Mouse (Mus musculus): ENCODE measurements around the gene Recql.

DNA sequence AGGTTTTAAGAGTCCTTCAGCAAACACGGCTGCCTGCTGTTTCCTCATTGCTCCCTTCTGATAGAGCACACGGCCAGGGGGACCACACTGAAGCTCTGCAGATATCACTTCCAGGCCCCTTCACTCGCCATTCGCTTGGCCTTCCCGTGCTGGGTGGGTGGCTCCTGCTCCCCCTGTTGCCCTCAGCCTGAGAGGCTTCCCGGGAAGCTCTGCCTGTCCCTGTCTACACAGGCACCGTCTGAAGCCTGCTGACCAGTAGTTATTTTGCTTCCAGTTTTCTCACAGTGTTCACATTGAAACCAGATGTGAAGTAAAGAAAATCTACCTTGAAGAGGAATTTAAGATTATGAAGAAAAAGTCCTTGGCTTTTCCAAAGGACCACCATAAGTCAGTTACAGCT lies 29.8 kb downstream of the Recql start:
- TF ChIP-seq CTCF (IDR thresholded peaks at IDR 0.05; ENCODE audit: borderline replicate concordance, insufficient read depth, low read depth, low read length) (no peak), POLR2A (IDR thresholded peaks at IDR 0.05; ENCODE audit: borderline replicate concordance, insufficient read depth, low read length) (no peak)

Data from cerebellum, adult 2 months (tissue).